Mouse (Mus musculus) intestine, postnatal 0 days (tissue): ENCODE data around the gene Sbno2. TPM values are rescaled to one million over a fixed set of nuclear protein-coding genes. Genes with fewer than 3 reads are reported as not detected.

Source experiments
- ATAC-seq: fragments of 200-750 bp; cut with Nextera tagmentation; 2 replicates; pipeline ENCODE4 v1.8.0; 2017; ENCODE audit warnings: mild to moderate bottlenecking, moderate TSS enrichment, moderate library complexity
- H3K27ac ChIP-seq: fragments of 300-500 bp; sonication (generic); 2 replicates; pipeline ENCODE4 v1.5.1; 2014; ENCODE audit warnings: mild to moderate bottlenecking, low read depth, low read length, moderate library complexity
- H3K27me3 ChIP-seq: fragments of 300-500 bp; sonication (generic); replicated peaks from 2 replicates; pipeline ENCODE4 v1.6.1; 2014; ENCODE audit warnings: low read length, mixed read lengths; ENCODE audit not compliant: control insufficient read depth, insufficient read depth
- H3K36me3 ChIP-seq: fragments of 300-500 bp; sonication (generic); 2 replicates; pipeline ENCODE4 v1.6.1; 2014; ENCODE audit warnings: mild to moderate bottlenecking, moderate library complexity; ENCODE audit not compliant: control insufficient read depth, insufficient read depth
- H3K4me1 ChIP-seq: fragments of 300-500 bp; sonication (generic); replicated peaks from 2 replicates; pipeline ENCODE4 v1.6.1; 2014; ENCODE audit warnings: antibody characterized with exemption, low read length, mixed read lengths; ENCODE audit not compliant: control insufficient read depth, insufficient read depth
- H3K4me2 ChIP-seq: fragments of 300-500 bp; sonication (generic); replicated peaks from 2 replicates; pipeline ENCODE4 v1.6.1; 2014; ENCODE audit warnings: low read depth, mild to moderate bottlenecking, moderate library complexity
- H3K4me3 ChIP-seq: fragments of 300-500 bp; sonication (generic); 2 replicates; pipeline ENCODE4 v1.5.1; 2014; ENCODE audit warnings: low read depth, low read length
- H3K9ac ChIP-seq: fragments of 300-500 bp; sonication (generic); 2 replicates; pipeline ENCODE4 v1.6.1; 2014; ENCODE audit warnings: mild to moderate bottlenecking, low read depth, low read length
- H3K9me3 ChIP-seq: fragments of 300-500 bp; sonication (generic); 2 replicates; pipeline ENCODE4 v1.6.1; 2016; ENCODE audit warnings: mixed run types; ENCODE audit not compliant: control insufficient read depth
- CTCF ChIP-seq: sonication (generic); IDR thresholded peaks from 2 replicates; pipeline ENCODE4 v1.5.1; 2016; ENCODE audit warnings: low read depth, mild to moderate bottlenecking, control low read depth, antibody characterized with exemption, moderate library complexity
- WGBS: fragments of 180-500 bp; shearing (Covaris S2); extraction: QIAGEN DNeasy Blood & Tissue Kit; methylation state at CpG from one replicate; pipeline ENCODE4 v1.1.7; 2014; 5-methylcytosine and 5-hydroxymethylcytosine counted together
- polyA plus RNA-seq: library from polyadenylated mRNA; unstranded; fragments of >200 nt; fragmentation: Nextera tagmentation; extraction: Ambion mirVana; gene quantifications from 2 replicates; pipeline ENCODE4 v1.2.1, GENCODE M21; 2015

The Sbno2 gene
- polyA plus RNA-seq, 1 experiment from 2014 or later, result 9.8 TPM

DNA sequence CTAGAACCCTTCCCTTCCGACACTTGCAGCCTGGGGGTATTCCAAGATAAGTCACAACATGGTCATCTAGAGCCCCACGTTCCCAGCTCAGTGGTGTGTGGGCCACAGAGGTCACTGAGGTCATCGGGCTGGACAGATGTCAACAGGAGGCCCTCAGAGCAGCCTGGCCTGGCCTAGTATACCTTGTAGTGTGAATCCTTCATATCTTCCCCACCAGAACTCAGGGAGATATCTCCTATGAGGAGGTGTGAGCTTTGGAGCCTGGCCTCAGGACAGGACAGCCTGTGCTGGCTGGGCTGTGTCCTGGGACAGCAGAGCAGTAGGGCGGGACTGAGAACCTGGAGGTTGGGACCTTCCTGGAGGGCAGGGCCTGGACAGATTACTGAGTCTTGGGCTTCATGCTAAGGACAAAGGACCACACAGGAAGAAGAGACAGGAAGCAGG is 41.2 kb upstream of the Sbno2 start:
- peak overlapping the region; percentile 86 for H3K4me2 ChIP-seq
- 0 out of 2 replicates have a peak overlapping the region, but pooled peaks have one; percentile 31 for H3K9ac ChIP-seq
- H3K9me3 ChIP-seq, result no peaks in the 10 kb centered on the region
- ATAC-seq, result peak; percentile 5
- 0 out of 2 replicates have a peak, but pooled peaks cover 5% of the 10 kb centered on the region for H3K4me1 ChIP-seq
- H3K27me3 ChIP-seq, result no peaks in the 10 kb centered on the region
- TF ChIP-seq CTCF, result no peak
- peak overlapping the region; percentile 97 for H3K27ac ChIP-seq
- peaks cover 43% of the 10 kb centered on the region for H3K36me3 ChIP-seq
- no peak overlapping the region for H3K4me3 ChIP-seq
- 56% methylated on average over 4 of the region's 4 CpGs for WGBS

DNA sequence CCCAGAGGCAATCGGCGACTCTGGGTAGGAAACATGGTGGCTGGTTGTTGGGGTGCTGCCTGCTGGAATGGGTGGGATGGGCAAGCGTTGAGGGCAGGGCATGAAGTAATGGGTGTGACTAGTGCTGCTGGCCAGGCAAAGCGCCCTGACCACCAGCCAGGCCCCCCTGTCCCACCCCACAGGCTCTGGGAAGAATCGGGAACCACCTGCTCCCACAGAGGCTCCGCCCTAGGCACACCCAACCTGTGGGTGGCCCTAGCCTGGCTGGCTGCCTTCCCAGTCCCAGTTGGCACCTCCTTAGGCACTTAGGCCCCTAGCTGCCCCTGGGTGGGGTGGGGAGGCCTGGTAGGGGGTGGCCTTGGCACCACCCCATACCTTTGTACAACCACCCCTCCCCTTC is 40.5 kb upstream of the Sbno2 start:
- peak overlapping the region; percentile 86 for H3K4me2 ChIP-seq
- TF ChIP-seq CTCF, result no peak
- 0 out of 2 replicates have a peak, but pooled peaks cover 5% of the 10 kb centered on the region for H3K4me1 ChIP-seq
- peaks cover 40% of the 10 kb centered on the region for H3K36me3 ChIP-seq
- no peaks in the 10 kb centered on the region for H3K27me3 ChIP-seq
- H3K9me3 ChIP-seq, result no peaks in the 10 kb centered on the region
- H3K9ac ChIP-seq, result peak overlapping the region; percentile 31; the same call in 1 of the 2 replicates
- no peak overlapping the region for H3K4me3 ChIP-seq
- H3K27ac ChIP-seq, result peak overlapping the region; percentile 97
- 47% methylated on average over 6 of the region's 6 CpGs for WGBS
- no peak for ATAC-seq

GRCm38 (mm10) chr10:80144864-80145838 is 39.8 kb upstream of the Sbno2 start:
- Histone ChIP-seq H3K4me3 (no peak overlapping the region), H3K4me2 (peak overlapping the region; percentile 86; the same call in 1 of the 2 replicates)
- ATAC-seq, result no peak

DNA sequence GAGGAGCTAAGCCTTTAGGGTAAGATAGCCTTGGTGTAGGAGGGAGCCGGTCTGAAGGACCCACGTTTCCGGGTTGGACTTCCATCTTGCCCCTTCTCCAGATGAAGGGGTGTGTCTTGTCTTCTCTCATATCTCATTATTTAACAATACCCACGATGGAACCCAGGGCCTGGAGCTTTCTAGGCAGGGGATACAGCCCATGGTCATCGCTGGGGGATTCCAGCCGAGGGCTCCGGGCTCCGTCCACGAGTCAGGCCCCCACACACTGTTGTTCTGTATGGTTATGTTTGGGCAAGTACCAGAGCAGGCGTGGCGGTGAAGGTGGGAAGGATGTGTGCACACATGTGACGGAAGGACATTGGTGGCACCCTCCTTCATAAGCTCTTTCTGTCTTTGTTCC is 38.8 kb upstream of the Sbno2 start:
- ATAC-seq, result no peak
- Histone ChIP-seq H3K27me3 (no peaks in the 10 kb centered on the region), H3K36me3 (peaks cover 29% of the 10 kb centered on the region), H3K4me2 (no peak overlapping the region), H3K9me3 (no peaks in the 10 kb centered on the region), H3K9ac (no peak overlapping the region), H3K27ac (no peak overlapping the region), H3K4me1 (0 out of 2 replicates have a peak, but pooled peaks cover 5% of the 10 kb centered on the region), H3K4me3 (no peak overlapping the region)
- TF ChIP-seq CTCF, result no peak
- 86% methylated on average over 12 of the region's 12 CpGs for WGBS

More at GRCm38 (mm10) chr10:80144864-80145838, 39.8 kb upstream of the Sbno2 start:
- Histone ChIP-seq H3K27me3 (no peaks in the 10 kb centered on the region), H3K36me3 (peaks cover 34% of the 10 kb centered on the region), H3K9me3 (no peaks in the 10 kb centered on the region), H3K9ac (no peak overlapping the region), H3K27ac (peak overlapping the region; percentile 97), H3K4me1 (0 out of 2 replicates have a peak, but pooled peaks cover 5% of the 10 kb centered on the region)
- peak; percentile 94 for TF ChIP-seq CTCF
- WGBS, result 66% methylated on average over 20 of the region's 20 CpGs

DNA sequence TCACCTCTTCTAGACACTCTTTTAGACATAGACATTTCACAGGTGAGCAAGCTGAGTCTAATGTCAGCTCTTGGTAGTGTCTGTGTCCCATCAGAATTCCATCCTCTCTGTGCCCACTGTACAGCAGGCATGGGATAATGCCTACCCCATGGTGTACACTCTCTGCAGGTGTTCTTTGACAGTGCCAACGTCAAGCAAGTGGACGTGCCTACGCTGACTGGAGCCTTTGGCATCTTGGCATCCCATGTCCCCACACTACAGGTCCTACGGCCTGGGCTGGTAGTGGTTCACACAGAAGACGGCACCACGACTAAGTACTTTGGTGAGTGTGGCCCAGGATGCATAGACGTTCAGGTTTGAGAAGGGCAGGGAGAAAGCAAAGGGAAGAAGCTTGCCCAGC is 38.3 kb upstream of the Sbno2 start:
- Histone ChIP-seq H3K27me3 (0 out of 2 replicates have a peak, but pooled peaks cover under 1% of the 10 kb centered on the region), H3K9me3 (no peaks in the 10 kb centered on the region), H3K4me2 (peak overlapping the region; percentile 83), H3K27ac (peak overlapping the region; percentile 15; the same call in 1 of the 2 replicates), H3K4me3 (no peak overlapping the region), H3K9ac (no peak overlapping the region), H3K4me1 (0 out of 2 replicates have a peak, but pooled peaks cover 5% of the 10 kb centered on the region), H3K36me3 (peaks cover 29% of the 10 kb centered on the region)
- no peak for TF ChIP-seq CTCF
- WGBS, result 94% methylated on average over 7 of the region's 7 CpGs
- ATAC-seq, result no peak

DNA sequence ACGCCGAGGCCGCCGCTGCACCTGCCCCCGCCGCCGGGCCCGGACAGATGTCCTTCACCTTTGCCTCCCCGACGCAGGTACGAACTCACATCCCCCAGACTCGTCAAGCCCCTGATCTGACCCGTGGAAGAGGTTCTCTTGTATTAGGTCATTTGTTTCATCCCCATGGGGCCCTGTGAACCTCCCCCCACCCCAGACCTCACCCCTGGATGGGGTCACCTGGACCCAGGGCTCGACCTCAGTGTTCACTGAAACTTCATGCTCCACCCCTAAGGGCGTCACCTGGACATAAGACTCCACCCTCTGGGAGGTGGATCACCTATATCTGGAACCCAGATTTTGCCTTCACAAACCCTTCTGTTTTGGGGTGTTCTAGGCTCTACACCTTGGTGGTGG is 37.2 kb upstream of the Sbno2 start:
- Histone ChIP-seq H3K27me3 (peaks cover 12% of the 10 kb centered on the region; the same call in 1 of the 2 replicates), H3K4me3 (peak overlapping the region; percentile 63), H3K4me2 (peak overlapping the region; percentile 83), H3K9ac (peak overlapping the region; percentile 79), H3K4me1 (peaks cover 12% of the 10 kb centered on the region; the same call in 1 of the 2 replicates), H3K36me3 (peaks cover 29% of the 10 kb centered on the region), H3K27ac (peak overlapping the region; percentile 94), H3K9me3 (no peaks in the 10 kb centered on the region)
- ATAC-seq, result peak; percentile 4; the same call in 1 of the 2 replicates
- WGBS, result 0% methylated on average over 15 of the region's 15 CpGs
- no peak for TF ChIP-seq CTCF
